Mouse (Mus musculus) G1E (cell line): Measurements from ENCODE around the gene Mical3. TPM values are rescaled to one million over a fixed set of nuclear protein-coding genes. Genes with fewer than 3 reads are reported as not detected.

Experiments used
- ATAC-seq: 2 replicates; pipeline ENCODE4 v1.8.0; 2016; ENCODE audit warnings: mild to moderate bottlenecking; ENCODE audit not compliant: insufficient number of reproducible peaks, poor library complexity, low FRiP score, severe bottlenecking; ENCODE audit errors: extremely low read depth
- DNase-seq: peaks from one replicate; pipeline ENCODE4 v3.0.0; 2012; ENCODE audit warnings: low spot score
- H3K27me3 ChIP-seq: 2 replicates; pipeline ENCODE4 v1.6.1; 2012; ENCODE audit warnings: mild to moderate bottlenecking, low read length, inconsistent platforms; ENCODE audit not compliant: insufficient read depth
- H3K36me3 ChIP-seq: replicated peaks from 2 replicates; pipeline ENCODE3; 2012; ENCODE audit warnings: mild to moderate bottlenecking, inconsistent platforms
- H3K4me1 ChIP-seq: 2 replicates; pipeline ENCODE4 v1.6.1; 2012; ENCODE audit warnings: low read depth, low read length, inconsistent platforms, mixed read lengths; ENCODE audit not compliant: insufficient read depth
- H3K4me3 ChIP-seq: 2 replicates; pipeline ENCODE4 v1.5.1; 2012; ENCODE audit warnings: low read depth, mild to moderate bottlenecking, inconsistent platforms, low read length, moderate library complexity, mixed read lengths
- H3K9me3 ChIP-seq: replicated peaks from 2 replicates; pipeline ENCODE4 v1.6.1; 2012; ENCODE audit warnings: inconsistent platforms
- CTCF ChIP-seq: IDR thresholded peaks from 2 replicates; pipeline ENCODE4 v1.5.1; 2012; ENCODE audit warnings: low read depth, low read length, inconsistent platforms, mixed read lengths
- GATA1 ChIP-seq: IDR thresholded peaks from 2 replicates; pipeline ENCODE4 v1.6.1; 2012; ENCODE audit warnings: borderline replicate concordance, low read length, inconsistent platforms, mixed read lengths
- GATA2 ChIP-seq: IDR thresholded peaks from 2 replicates; pipeline ENCODE4 v1.6.1; 2012; ENCODE audit warnings: low read depth, low read length, inconsistent platforms, borderline replicate concordance
- POLR2AphosphoS5 ChIP-seq: IDR thresholded peaks from 2 replicates; pipeline ENCODE4 v1.6.1; 2012; ENCODE audit warnings: low read depth, low read length, inconsistent platforms; ENCODE audit not compliant: insufficient replicate concordance
- TAL1 ChIP-seq: conservative IDR thresholded peaks from 2 replicates; pipeline ENCODE4 v1.6.1; 2012; ENCODE audit warnings: low read depth, low read length, inconsistent platforms, mixed read lengths
- polyA plus RNA-seq: library from polyadenylated mRNA; stranded (reverse); fragments of >175 nt; gene quantifications from 2 replicates; pipeline ENCODE4 v1.2.3, GENCODE M21; 2012
- total RNA-seq, 2 experiments: library from RNA; stranded (forward) in 1 of 2; stranded (reverse) in 1 of 2; fragments of 200-1000 nt in 1 of 2; fragments of >200 nt in 1 of 2; fragmentation: Nextera tagmentation in 1 of 2; gene quantifications; 2 replicates each; pipeline ENCODE4 v1.2.3; 2014 to 2017

The Mical3 gene
- total and polyA plus RNA-seq, 3 experiments, result 20.9 to 109 (median 38.1) TPM

DNA sequence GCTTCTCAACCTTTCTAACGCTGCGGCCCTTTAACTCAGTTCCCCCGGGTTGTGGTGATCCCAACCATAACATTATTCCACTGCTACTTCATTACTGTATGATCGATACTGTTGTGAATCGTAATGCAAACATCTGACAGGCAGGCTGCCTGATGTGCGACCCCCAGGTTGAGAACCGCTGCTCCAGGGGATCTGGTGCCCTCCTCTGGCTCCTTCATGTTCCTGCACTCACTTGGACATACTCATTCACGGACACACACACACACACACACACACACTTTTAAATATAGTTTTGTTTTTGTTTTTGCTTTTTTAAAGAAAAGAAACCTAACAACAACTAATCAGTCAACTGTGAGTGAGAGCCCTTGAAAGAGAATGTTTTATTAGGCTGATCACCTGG, 19.3 kb upstream of the Mical3 start:
- ATAC-seq, result no peak
- Histone ChIP-seq H3K4me1 (no peaks in the 10 kb centered on the region), H3K4me3 (no peak overlapping the region), H3K36me3 (no peaks in the 10 kb centered on the region), H3K9me3 (peaks cover 2% of the 10 kb centered on the region; the same call in 1 of the 2 replicates), H3K27me3 (peaks cover 45% of the 10 kb centered on the region)
- TF ChIP-seq TAL1 (no peak), CTCF (no peak), GATA2 (no peak), POLR2AphosphoS5 (no peak), GATA1 (no peak)
- DNase-seq, result no peak

DNA sequence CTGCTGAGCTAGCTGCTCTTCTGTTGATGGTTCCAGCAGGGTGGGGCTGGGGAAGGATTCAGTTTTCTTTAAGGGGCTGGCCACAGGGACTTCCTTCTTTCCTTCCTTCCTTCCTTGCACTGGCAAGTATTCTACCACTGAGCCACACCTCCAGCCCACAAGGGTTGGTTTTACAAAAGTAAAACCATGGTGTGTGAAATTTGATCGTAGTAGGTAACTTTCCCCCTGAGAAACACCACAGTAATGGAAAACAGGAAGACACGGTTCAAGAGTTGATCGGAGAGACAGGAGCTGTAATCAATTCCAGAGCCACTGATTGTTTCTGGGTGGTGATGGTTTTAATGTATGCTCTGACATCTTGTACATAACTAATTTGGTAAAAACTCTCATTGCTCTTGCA, 18.6 kb upstream of the Mical3 start:
- H3K4me3 ChIP-seq, result no peak overlapping the region
- H3K36me3 ChIP-seq, result no peaks in the 10 kb centered on the region
- no peaks in the 10 kb centered on the region for H3K4me1 ChIP-seq
- no peak for DNase-seq
- H3K27me3 ChIP-seq, result peaks cover 48% of the 10 kb centered on the region
- peaks cover 2% of the 10 kb centered on the region; the same call in 1 of the 2 replicates for H3K9me3 ChIP-seq
- ATAC-seq, result no peak
- no peak for TF ChIP-seq GATA1
- TF ChIP-seq GATA2, result no peak
- no peak for TF ChIP-seq TAL1
- TF ChIP-seq POLR2AphosphoS5, result no peak
- TF ChIP-seq CTCF, result no peak

DNA sequence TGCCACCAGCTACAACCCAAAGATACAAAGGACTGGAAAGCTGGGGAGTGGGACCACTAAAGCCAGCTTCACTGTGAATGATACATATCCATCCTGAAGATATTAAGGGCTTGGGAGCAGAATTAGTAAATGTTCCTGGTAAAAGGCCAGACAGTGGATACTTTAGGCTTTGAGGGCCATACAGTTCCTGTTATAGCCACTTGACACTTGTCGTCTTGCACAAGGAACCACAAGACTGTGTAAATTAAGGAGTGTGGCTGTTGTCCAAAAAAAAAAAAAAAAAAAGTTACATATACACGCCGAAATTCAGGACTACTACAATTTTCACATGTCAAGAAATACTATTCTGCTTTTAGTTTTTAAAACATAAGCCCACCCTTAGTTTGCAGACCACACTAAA, 17.6 kb upstream of the Mical3 start:
- Histone ChIP-seq H3K4me3 (no peak overlapping the region), H3K4me1 (0 out of 2 replicates have a peak, but pooled peaks cover 3% of the 10 kb centered on the region), H3K9me3 (peaks cover 2% of the 10 kb centered on the region; the same call in 1 of the 2 replicates), H3K27me3 (peaks cover 54% of the 10 kb centered on the region), H3K36me3 (no peaks in the 10 kb centered on the region)
- no peak for ATAC-seq
- TF ChIP-seq GATA2 (no peak), TAL1 (no peak), GATA1 (no peak), CTCF (no peak), POLR2AphosphoS5 (no peak)
- no peak for DNase-seq

DNA sequence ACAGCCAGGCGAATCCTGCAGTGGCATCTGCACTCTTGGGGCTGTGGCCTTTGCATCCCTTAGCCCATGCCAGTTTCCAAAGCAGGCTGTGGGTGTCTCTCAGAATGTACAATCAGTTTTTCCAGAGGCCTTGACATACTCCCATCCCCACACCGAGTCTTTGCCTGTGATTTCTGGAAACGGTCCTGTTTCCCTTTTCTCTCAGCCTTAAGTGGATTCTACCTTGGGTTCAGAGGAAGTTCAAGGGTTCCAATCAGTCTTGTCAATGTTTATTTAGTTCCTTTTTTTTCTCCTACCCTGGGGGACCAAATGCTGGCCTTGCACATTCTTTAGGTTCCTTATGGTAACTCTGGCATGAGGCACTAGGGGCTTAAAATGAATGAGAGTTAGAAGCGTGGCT, 16.0 kb upstream of the Mical3 start:
- ATAC-seq, result no peak
- DNase-seq, result no peak
- Histone ChIP-seq H3K27me3 (peaks cover 52% of the 10 kb centered on the region), H3K4me3 (no peak overlapping the region), H3K4me1 (0 out of 2 replicates have a peak, but pooled peaks cover 3% of the 10 kb centered on the region), H3K9me3 (peaks cover 2% of the 10 kb centered on the region; the same call in 1 of the 2 replicates), H3K36me3 (no peaks in the 10 kb centered on the region)
- no peak for TF ChIP-seq GATA2
- TF ChIP-seq TAL1, result no peak
- no peak for TF ChIP-seq CTCF
- no peak for TF ChIP-seq POLR2AphosphoS5
- no peak for TF ChIP-seq GATA1

DNA sequence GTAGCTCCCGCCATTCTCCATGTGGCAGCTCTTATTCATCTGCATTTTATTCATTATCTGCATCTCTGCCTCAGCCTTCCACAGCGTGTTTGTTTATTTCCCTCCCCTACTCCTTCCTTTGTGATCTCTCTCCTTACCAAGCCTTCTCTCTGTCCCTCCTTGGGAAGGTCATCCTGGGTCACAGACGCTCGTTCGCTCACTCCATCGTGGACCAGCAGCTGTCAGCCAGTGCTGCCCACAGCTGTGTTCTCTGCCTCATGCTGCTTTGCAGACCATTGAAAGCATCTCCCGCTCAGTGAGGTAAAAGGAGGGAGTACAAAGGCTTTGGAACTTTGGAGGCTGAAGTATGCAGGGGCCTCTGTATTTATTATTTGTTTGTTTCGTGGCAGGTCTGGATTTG, 15.1 kb upstream of the Mical3 start:
- no peak for TF ChIP-seq POLR2AphosphoS5
- no peak for TF ChIP-seq GATA2
- TF ChIP-seq CTCF, result no peak
- H3K9me3 ChIP-seq, result peaks cover 2% of the 10 kb centered on the region; the same call in 1 of the 2 replicates
- 0 out of 2 replicates have a peak, but pooled peaks cover 3% of the 10 kb centered on the region for H3K4me1 ChIP-seq
- no peak for ATAC-seq
- H3K36me3 ChIP-seq, result no peaks in the 10 kb centered on the region
- H3K27me3 ChIP-seq, result peaks cover 53% of the 10 kb centered on the region
- H3K4me3 ChIP-seq, result no peak overlapping the region
- no peak for DNase-seq

DNA sequence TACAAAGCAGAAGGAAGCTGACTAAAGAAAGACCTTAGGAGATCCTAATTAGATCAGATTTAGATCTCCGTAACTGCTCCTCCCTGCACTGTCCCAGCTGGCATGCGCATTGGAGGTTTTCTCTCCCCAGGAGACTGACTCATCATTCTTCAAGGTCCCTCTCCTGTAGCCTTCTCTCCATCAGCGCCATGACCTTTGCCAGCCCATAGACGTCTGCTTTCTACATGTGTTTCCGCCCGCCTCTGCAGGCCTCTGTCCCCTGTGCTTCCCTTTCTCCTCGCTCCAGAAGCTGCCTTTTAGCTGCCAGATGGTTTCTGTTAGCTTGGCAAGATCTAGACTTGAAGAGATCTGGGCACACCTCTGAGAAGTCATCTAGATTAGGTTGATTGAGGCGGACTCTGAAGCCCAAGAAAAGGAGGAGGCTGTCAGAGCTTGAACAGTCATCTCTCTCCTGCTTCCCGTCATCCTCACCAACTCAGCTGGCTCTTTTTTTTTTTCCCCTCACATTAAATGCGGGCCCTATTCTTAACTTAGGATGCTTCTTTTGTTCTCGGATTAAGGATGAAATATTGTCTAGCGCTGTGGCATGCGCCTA, 14.3 kb upstream of the Mical3 start:
- no peak overlapping the region for H3K4me3 ChIP-seq
- peaks cover 59% of the 10 kb centered on the region for H3K27me3 ChIP-seq
- H3K9me3 ChIP-seq, result peaks cover 1% of the 10 kb centered on the region; the same call in 1 of the 2 replicates
- ATAC-seq, result no peak
- H3K4me1 ChIP-seq, result 0 out of 2 replicates have a peak, but pooled peaks cover 3% of the 10 kb centered on the region
- no peak for DNase-seq
- H3K36me3 ChIP-seq, result no peaks in the 10 kb centered on the region
- no peak for TF ChIP-seq CTCF
- no peak for TF ChIP-seq TAL1
- TF ChIP-seq POLR2AphosphoS5, result no peak
- TF ChIP-seq GATA2, result no peak
- TF ChIP-seq GATA1, result no peak
